Mouse (Mus musculus) kidney, adult 2 months (tissue): ENCODE measurements at regions not wholly inside any gene's neighbourhood (a gene's known extent, or its start where the extent isn't known, plus 50 kb on each side); places are given as distances from the start of the nearest gene placed in this dataset.

Experiments used
- CTCF ChIP-seq: fragments of 200-500 bp; conservative IDR thresholded peaks from 2 replicates; pipeline ENCODE4 v1.5.1; 2011; ENCODE audit warnings: low read depth, mild to moderate bottlenecking, control low read depth, low read length, moderate library complexity, mixed read lengths; ENCODE audit not compliant: insufficient read depth, insufficient read length
- POLR2A ChIP-seq: fragments of 200-500 bp; IDR thresholded peaks from one replicate; pipeline ENCODE4 v1.6.1; 2011; ENCODE audit warnings: low read depth, low read length, control low read depth

GRCm38 (mm10) chr7:118304338-118304737 lies 60.9 kb upstream of the Smg1 start:
- TF ChIP-seq CTCF (no peak), POLR2A (no peak)
